Mouse (Mus musculus) C2C12 (cell line): ENCODE results near the gene Olfr1223.
"Not testable (repeated sequence)": the region's sequence is repeated elsewhere in the genome, so short reads cannot be mapped to it uniquely, and the experiment has no call there.

ENCODE experiments used
- CTCF ChIP-seq: IDR thresholded peaks from one replicate; pipeline ENCODE4 v1.5.1; 2011; ENCODE audit not compliant: control insufficient read depth, insufficient read depth, insufficient read length
- MAX ChIP-seq: IDR thresholded peaks from one replicate; pipeline ENCODE4 v1.6.1; 2011; ENCODE audit warnings: mild to moderate bottlenecking, control low read depth
- MYOD1 ChIP-seq: IDR thresholded peaks from one replicate; pipeline ENCODE4 v1.6.1; 2011; ENCODE audit warnings: low read depth; ENCODE audit not compliant: control insufficient read depth, insufficient read length
- MYOG ChIP-seq: IDR thresholded peaks from one replicate; pipeline ENCODE4 v1.6.1; 2011; ENCODE audit not compliant: control insufficient read depth, insufficient read length; ENCODE audit errors: extremely low read depth
- USF1 ChIP-seq: IDR thresholded peaks from one replicate; pipeline ENCODE4 v1.6.1; 2011; ENCODE audit warnings: low read depth, mild to moderate bottlenecking, control low read depth, moderate library complexity

GRCm38 (mm10) chr2:89163991-89164390 is 12.6 kb upstream of the Olfr1223 start, which contains the start of gene Olfr1224-ps1:
- TF ChIP-seq MAX, CTCF, USF1, MYOG, MYOD1: not testable (repeated sequence)
